Mouse (Mus musculus) forebrain, embryonic 11.5 days (tissue): ENCODE measurements around the gene C2cd6. TPM values are rescaled to one million over a fixed set of nuclear protein-coding genes. Genes with fewer than 3 reads are reported as not detected.

ENCODE experiments used
- ATAC-seq: fragments of 200-750 bp; cut with Nextera tagmentation; replicated peaks from 2 replicates; pipeline ENCODE4 v1.8.0; 2017; ENCODE audit warnings: moderate TSS enrichment; ENCODE audit not compliant: low FRiP score
- DNase-seq: peaks from one replicate; pipeline ENCODE4 v3.0.0-alpha.2; 2017; ENCODE audit warnings: low spot score
- H3K27ac ChIP-seq: fragments of 300-500 bp; sonication (generic); 2 replicates; pipeline ENCODE4 v1.5.1; 2014; ENCODE audit warnings: low read depth, low read length
- H3K27me3 ChIP-seq: fragments of 300-500 bp; sonication (generic); 2 replicates; pipeline ENCODE4 v1.6.1; 2014; ENCODE audit warnings: mild to moderate bottlenecking, low read length, mixed read lengths; ENCODE audit not compliant: control insufficient read depth, insufficient read depth
- H3K36me3 ChIP-seq: fragments of 300-500 bp; sonication (generic); 2 replicates; pipeline ENCODE4 v1.6.1; 2014; ENCODE audit warnings: mild to moderate bottlenecking, low read length, moderate library complexity, mixed read lengths; ENCODE audit not compliant: control insufficient read depth, insufficient read depth
- H3K4me1 ChIP-seq: fragments of 300-500 bp; sonication (generic); replicated peaks from 2 replicates; pipeline ENCODE4 v1.6.1; 2014; ENCODE audit warnings: low read length, mixed read lengths; ENCODE audit not compliant: control insufficient read depth, insufficient read depth
- H3K4me2 ChIP-seq: fragments of 300-500 bp; sonication (generic); 2 replicates; pipeline ENCODE4 v1.6.1; 2014; ENCODE audit warnings: low read depth, mild to moderate bottlenecking, low read length, moderate library complexity, mixed read lengths; ENCODE audit not compliant: severe bottlenecking
- H3K4me3 ChIP-seq: fragments of 300-500 bp; sonication (generic); 2 replicates; pipeline ENCODE4 v1.5.1; 2014; ENCODE audit warnings: low read depth, low read length
- H3K9ac ChIP-seq: fragments of 300-500 bp; sonication (generic); 2 replicates; pipeline ENCODE4 v1.6.1; 2014; ENCODE audit warnings: low read length
- H3K9me3 ChIP-seq: fragments of 300-500 bp; sonication (generic); 2 replicates; pipeline ENCODE4 v1.6.1; 2016; ENCODE audit warnings: low read length, mixed read lengths; ENCODE audit not compliant: control insufficient read depth
- WGBS: fragments of 180-500 bp; shearing (Covaris S2); extraction: QIAGEN DNeasy Blood & Tissue Kit; methylation state at CpG from one replicate; pipeline ENCODE4 v1.1.7; 2014; 5-methylcytosine and 5-hydroxymethylcytosine counted together
- polyA plus RNA-seq: library from polyadenylated mRNA; unstranded; fragments of >200 nt; fragmentation: Nextera tagmentation; extraction: Ambion mirVana; gene quantifications from 2 replicates; pipeline ENCODE4 v1.2.1, GENCODE M21; 2014

C2cd6 gene
- polyA plus RNA-seq, result not detected in 2 replicates

- Histone ChIP-seq H3K9me3 (no peaks in the 10 kb centered on the region), H3K4me1 (no peaks in the 10 kb centered on the region), H3K4me2 (no peak within 1 kb of the TSS), H3K27ac (no peak within 1 kb of the TSS), H3K36me3 (no peaks in the 10 kb centered on the region; the same call in 1 of the 2 replicates), H3K4me3 (no peak within 1 kb of the TSS), H3K27me3 (no peaks in the 10 kb centered on the region), H3K9ac (no peak within 1 kb of the TSS)
- DNase-seq, result no peak
- 96% methylated on average over 19 of the region's 19 CpGs for WGBS
- ATAC-seq, result no peak
These were observed at the start of gene C2cd6 for GRCm38 (mm10) chr1:59094705-59095104. TSS of gene C2cd6 (minus strand) at chr1:59094900.

DNA sequence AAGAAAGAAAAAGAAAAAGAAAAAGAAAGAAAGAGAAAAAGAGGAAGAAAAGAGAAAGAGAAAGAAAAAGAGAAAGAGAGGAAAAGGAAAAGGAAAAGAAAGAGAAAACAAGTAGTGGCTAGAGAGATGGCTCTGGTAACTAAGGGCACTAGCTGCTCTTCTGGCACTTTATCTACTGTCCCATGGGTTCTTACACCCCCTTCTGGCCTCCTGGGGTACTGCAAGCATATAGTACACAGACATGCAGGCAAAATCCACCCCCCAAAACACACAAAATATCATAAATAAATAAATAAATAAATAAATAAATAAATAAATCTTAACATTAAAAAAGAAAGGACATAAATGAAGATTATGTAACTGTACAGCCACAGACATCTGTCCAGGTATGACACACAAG, 48.1 kb upstream of the C2cd6 start:
- ATAC-seq, result no peak
- H3K4me3 ChIP-seq, result no peak overlapping the region
- H3K27me3 ChIP-seq, result no peaks in the 10 kb centered on the region

DNA sequence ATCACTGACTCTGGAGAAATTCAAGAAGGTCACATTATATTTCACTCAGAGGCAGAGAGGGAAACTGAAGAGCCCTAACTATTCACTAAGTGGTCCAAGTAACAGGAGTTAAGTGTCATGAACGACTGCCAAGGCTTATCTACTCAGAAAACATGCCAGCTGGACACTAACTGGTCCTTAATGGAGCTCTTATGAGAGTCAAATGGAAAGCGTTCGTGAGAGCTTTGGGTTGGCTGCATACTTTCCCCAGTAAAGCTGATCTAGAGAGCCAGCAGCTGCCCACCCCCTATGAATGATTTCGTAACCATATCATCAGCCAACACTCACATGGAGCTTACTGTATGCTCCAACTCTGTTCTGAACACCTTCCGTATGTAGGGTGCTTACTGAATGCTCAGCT, 39.7 kb upstream of the C2cd6 start:
- no peak overlapping the region for H3K9ac ChIP-seq
- no peak overlapping the region for H3K27ac ChIP-seq
- H3K36me3 ChIP-seq, result no peaks in the 10 kb centered on the region

More for the DNA sequence above, 48.1 kb upstream of the C2cd6 start:
- Histone ChIP-seq H3K9me3 (no peaks in the 10 kb centered on the region), H3K4me1 (no peaks in the 10 kb centered on the region), H3K9ac (no peak overlapping the region), H3K36me3 (no peaks in the 10 kb centered on the region), H3K4me2 (no peak overlapping the region), H3K27ac (no peak overlapping the region)
- peak; percentile 75 for DNase-seq

GRCm38 (mm10) chr1:59128879-59129278, 34.2 kb upstream of the C2cd6 start:
- Histone ChIP-seq H3K4me3 (no peak overlapping the region), H3K36me3 (no peaks in the 10 kb centered on the region), H3K27ac (no peak overlapping the region), H3K9me3 (no peaks in the 10 kb centered on the region), H3K9ac (no peak overlapping the region), H3K4me1 (no peaks in the 10 kb centered on the region), H3K27me3 (no peaks in the 10 kb centered on the region), H3K4me2 (no peak overlapping the region)
- no peak for DNase-seq
- 79% methylated on average over 7 of the region's 7 CpGs for WGBS
- no peak for ATAC-seq

More for the DNA sequence above, 39.7 kb upstream of the C2cd6 start:
- Histone ChIP-seq H3K4me3 (no peak overlapping the region), H3K27me3 (no peaks in the 10 kb centered on the region), H3K4me1 (no peaks in the 10 kb centered on the region), H3K4me2 (no peak overlapping the region), H3K9me3 (no peaks in the 10 kb centered on the region)
- ATAC-seq, result no peak
- no peak for DNase-seq
- WGBS, result 80% methylated on average over 5 of the region's 5 CpGs

- Histone ChIP-seq H3K27ac (no peak overlapping the region), H3K4me3 (no peak overlapping the region), H3K9ac (no peak overlapping the region), H3K4me2 (no peak overlapping the region), H3K9me3 (no peaks in the 10 kb centered on the region), H3K36me3 (no peaks in the 10 kb centered on the region), H3K4me1 (no peaks in the 10 kb centered on the region), H3K27me3 (no peaks in the 10 kb centered on the region)
- 79% methylated on average over 5 of the region's 5 CpGs for WGBS
- DNase-seq (no peak), ATAC-seq (no peak)
These were observed 30.9 kb upstream of the C2cd6 start for GRCm38 (mm10) chr1:59125558-59125957.

DNA sequence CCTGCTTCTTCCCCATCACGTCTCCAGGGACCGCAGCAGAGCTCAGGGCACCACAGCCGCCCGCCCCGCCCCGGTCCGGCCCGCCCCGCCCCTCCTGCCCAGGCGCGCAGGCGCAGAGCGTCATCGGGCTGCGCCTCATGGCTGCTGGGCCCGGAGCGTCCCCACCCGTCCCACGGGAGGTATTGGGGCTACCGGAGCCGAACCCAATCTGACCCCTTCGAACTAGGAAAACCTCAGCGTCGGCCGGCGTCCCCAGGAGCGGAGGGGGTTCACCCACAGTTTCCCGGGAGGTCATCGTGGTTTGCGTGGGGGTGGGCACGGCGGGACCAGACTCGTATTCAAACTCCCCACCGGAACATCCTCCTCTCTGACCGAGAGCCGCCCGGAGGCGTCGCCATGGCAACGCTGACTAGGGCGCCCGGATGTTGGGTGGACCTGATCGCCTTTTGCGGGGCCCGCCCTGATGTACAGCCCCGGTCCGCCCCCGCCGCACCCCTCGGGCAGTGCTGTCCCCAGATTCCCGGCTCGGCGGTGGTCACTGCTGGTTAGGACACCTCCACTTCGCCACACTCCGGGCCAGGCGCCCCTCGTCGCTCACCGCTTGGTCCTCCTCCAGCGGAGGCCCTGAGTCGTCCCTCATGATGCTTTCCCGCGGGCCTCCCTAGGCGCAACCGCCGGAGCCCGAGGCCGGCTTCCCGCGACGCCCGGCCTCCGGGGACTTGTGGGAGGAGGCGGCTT, 25.2 kb upstream of the C2cd6 start, which contains the start of gene Tmem237:
Tmem237 (minus strand) TSS at position 689 of the 738 bp plus-strand sequence.
- WGBS, result under 1% methylated on average over 72 of the region's 74 CpGs
- H3K27me3 ChIP-seq, result no peaks in the 10 kb centered on the region
- DNase-seq (peak; percentile 96), ATAC-seq (peak; percentile 98)
- H3K4me1 ChIP-seq, result no peaks in the 10 kb centered on the region
- H3K4me2 ChIP-seq, result peak within 1 kb of the TSS; percentile 94
- H3K27ac ChIP-seq, result peak within 1 kb of the TSS; percentile 81
- peak within 1 kb of the TSS; percentile 68 for H3K4me3 ChIP-seq
- no peaks in the 10 kb centered on the region for H3K36me3 ChIP-seq
- no peaks in the 10 kb centered on the region for H3K9me3 ChIP-seq
- H3K9ac ChIP-seq, result peak within 1 kb of the TSS; percentile 97

- Histone ChIP-seq H3K4me1 (no peaks in the 10 kb centered on the region), H3K27ac (no peak overlapping the region), H3K36me3 (peaks cover 3% of the 10 kb centered on the region; the same call in 1 of the 2 replicates), H3K4me3 (no peak overlapping the region), H3K9ac (no peak overlapping the region), H3K9me3 (no peaks in the 10 kb centered on the region), H3K27me3 (no peaks in the 10 kb centered on the region), H3K4me2 (no peak overlapping the region)
- ATAC-seq, result no peak
- 94% methylated on average over 8 of the region's 8 CpGs for WGBS
- no peak for DNase-seq
These were observed 15.8 kb upstream of the C2cd6 start for GRCm38 (mm10) chr1:59110524-59110923.

- Histone ChIP-seq H3K9ac (no peak overlapping the region), H3K27me3 (no peaks in the 10 kb centered on the region), H3K27ac (no peak overlapping the region), H3K9me3 (no peaks in the 10 kb centered on the region), H3K4me2 (no peak overlapping the region), H3K4me3 (no peak overlapping the region), H3K4me1 (no peaks in the 10 kb centered on the region), H3K36me3 (peaks cover 3% of the 10 kb centered on the region)
- WGBS, result 92% methylated on average over 6 of the region's 6 CpGs
- ATAC-seq, result no peak
- DNase-seq, result no peak
These were observed 7.4 kb upstream of the C2cd6 start for GRCm38 (mm10) chr1:59102071-59102470.

DNA sequence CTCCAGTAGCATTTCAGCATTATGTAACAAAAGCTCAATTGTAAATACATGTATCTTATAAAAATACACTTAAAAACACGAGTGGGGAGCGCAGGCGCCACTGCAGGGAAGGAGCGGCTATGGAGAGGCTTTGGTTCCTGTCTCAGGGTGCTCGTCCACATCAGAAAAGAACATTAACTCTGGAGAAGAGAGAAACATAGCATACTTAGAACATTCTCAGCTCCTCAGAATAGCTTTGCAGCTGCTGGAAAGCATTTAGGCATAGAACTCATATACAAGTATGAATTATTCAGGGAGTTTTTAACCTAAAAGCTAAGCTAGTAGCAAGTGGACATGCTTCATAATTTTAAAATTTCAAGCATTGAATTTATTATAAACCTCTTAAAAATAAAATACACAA, 6.3 kb upstream of the C2cd6 start:
- no peak for DNase-seq
- H3K9ac ChIP-seq, result no peak overlapping the region
- no peaks in the 10 kb centered on the region for H3K27me3 ChIP-seq
- H3K4me3 ChIP-seq, result no peak overlapping the region
- WGBS, result 87% methylated on average over 5 of the region's 5 CpGs
- no peaks in the 10 kb centered on the region for H3K4me1 ChIP-seq
- ATAC-seq, result no peak
- no peaks in the 10 kb centered on the region; the same call in none of the 2 replicates for H3K36me3 ChIP-seq
- H3K4me2 ChIP-seq, result no peak overlapping the region
- H3K27ac ChIP-seq, result no peak overlapping the region
- H3K9me3 ChIP-seq, result no peaks in the 10 kb centered on the region
